Mouse (Mus musculus): Measurements from ENCODE around the gene Slc23a2. TPM values are rescaled to one million over a fixed set of nuclear protein-coding genes. Genes with fewer than 3 reads are reported as not detected.
A peak's percentile ranks its signal among the peaks of the same experiment; 100 is the strongest.

Gene Slc23a2
- polyA plus RNA-seq, 1 experiment from 2014 or later: 9.7 TPM

- DNase-seq (ENCODE audit: low spot score) (no peak), ATAC-seq (ENCODE audit: insufficient number of reproducible peaks, low FRiP score, low TSS enrichment, low read depth) (no peak)
- Histone ChIP-seq H3K9me3 (ENCODE audit: control insufficient read depth, low read length) (no peaks in the 10 kb centered on the region), H3K4me2 (ENCODE audit: low read depth, severe bottlenecking) (no peak overlapping the region), H3K4me3 (ENCODE audit: low read depth, low read length) (no peak overlapping the region), H3K4me1 (ENCODE audit: control insufficient read depth, insufficient read depth, low read length) (no peaks in the 10 kb centered on the region), H3K27ac (replicated peaks; ENCODE audit: low read depth, low read length) (no peak overlapping the region), H3K27me3 (ENCODE audit: control insufficient read depth, insufficient read depth, low read length) (no peaks in the 10 kb centered on the region), H3K9ac (ENCODE audit: low read length) (no peak overlapping the region), H3K36me3 (ENCODE audit: control insufficient read depth, insufficient read depth, low read length) (0 out of 2 replicates have a peak, but pooled peaks cover 2% of the 10 kb centered on the region)
- WGBS: 88% methylated on average over 3 of the region's 3 CpGs
Measured at GRCm38 (mm10) chr2:132092722-132093121, 52.2 kb downstream of the Slc23a2 start.

- no peak for DNase-seq (ENCODE audit: low spot score)
- H3K4me1 ChIP-seq (ENCODE audit: control insufficient read depth, insufficient read depth, low read length): no peaks in the 10 kb centered on the region
- 0 out of 2 replicates have a peak, but pooled peaks cover 2% of the 10 kb centered on the region for H3K36me3 ChIP-seq (ENCODE audit: control insufficient read depth, insufficient read depth, low read length)
- H3K27me3 ChIP-seq (ENCODE audit: control insufficient read depth, insufficient read depth, low read length): no peaks in the 10 kb centered on the region
- H3K9me3 ChIP-seq (ENCODE audit: control insufficient read depth, low read length): no peaks in the 10 kb centered on the region
- no peak overlapping the region for H3K9ac ChIP-seq (ENCODE audit: low read length)
- 74% methylated on average over 4 of the region's 4 CpGs for WGBS
- no peak overlapping the region for H3K27ac ChIP-seq (replicated peaks; ENCODE audit: low read depth, low read length)
- no peak for ATAC-seq (ENCODE audit: insufficient number of reproducible peaks, low FRiP score, low TSS enrichment, low read depth)
- H3K4me3 ChIP-seq (ENCODE audit: low read depth, low read length): no peak overlapping the region
- H3K4me2 ChIP-seq (ENCODE audit: low read depth, severe bottlenecking): no peak overlapping the region
Measured at GRCm38 (mm10) chr2:132091749-132092148, 53.2 kb downstream of the Slc23a2 start.

- no peaks in the 10 kb centered on the region for H3K9me3 ChIP-seq (ENCODE audit: control insufficient read depth, low read length)
- H3K4me2 ChIP-seq (ENCODE audit: low read depth, severe bottlenecking): no peak overlapping the region
- H3K27ac ChIP-seq (replicated peaks; ENCODE audit: low read depth, low read length): no peak overlapping the region
- ATAC-seq (ENCODE audit: insufficient number of reproducible peaks, low FRiP score, low TSS enrichment, low read depth) (no peak), DNase-seq (ENCODE audit: low spot score) (no peak)
- no peaks in the 10 kb centered on the region for H3K4me1 ChIP-seq (ENCODE audit: control insufficient read depth, insufficient read depth, low read length)
- 0 out of 2 replicates have a peak, but pooled peaks cover 2% of the 10 kb centered on the region for H3K36me3 ChIP-seq (ENCODE audit: control insufficient read depth, insufficient read depth, low read length)
- no peak overlapping the region for H3K4me3 ChIP-seq (ENCODE audit: low read depth, low read length)
- H3K9ac ChIP-seq (ENCODE audit: low read length): no peak overlapping the region
- no peaks in the 10 kb centered on the region for H3K27me3 ChIP-seq (ENCODE audit: control insufficient read depth, insufficient read depth, low read length)
Measured at GRCm38 (mm10) chr2:132084813-132085212, 60.1 kb downstream of the Slc23a2 start.

GRCm38 (mm10) chr2:132084396-132084795 is 60.5 kb downstream of the Slc23a2 start:
- Histone ChIP-seq H3K9me3 (ENCODE audit: control insufficient read depth, low read length) (no peaks in the 10 kb centered on the region), H3K27ac (replicated peaks; ENCODE audit: low read depth, low read length) (no peak overlapping the region), H3K36me3 (ENCODE audit: control insufficient read depth, insufficient read depth, low read length) (0 out of 2 replicates have a peak, but pooled peaks cover 2% of the 10 kb centered on the region), H3K4me1 (ENCODE audit: control insufficient read depth, insufficient read depth, low read length) (no peaks in the 10 kb centered on the region), H3K27me3 (ENCODE audit: control insufficient read depth, insufficient read depth, low read length) (no peaks in the 10 kb centered on the region), H3K4me3 (ENCODE audit: low read depth, low read length) (no peak overlapping the region), H3K4me2 (ENCODE audit: low read depth, severe bottlenecking) (no peak overlapping the region), H3K9ac (ENCODE audit: low read length) (no peak overlapping the region)
- ATAC-seq (ENCODE audit: insufficient number of reproducible peaks, low FRiP score, low TSS enrichment, low read depth): no peak
- 85% methylated on average over 5 of the region's 5 CpGs for WGBS
- no peak for DNase-seq (ENCODE audit: low spot score)

GRCm38 (mm10) chr2:132079139-132079538 is 65.8 kb downstream of the Slc23a2 start:
- H3K9ac ChIP-seq (ENCODE audit: low read length): no peak overlapping the region
- no peak overlapping the region for H3K4me3 ChIP-seq (ENCODE audit: low read depth, low read length)
- H3K27me3 ChIP-seq (ENCODE audit: control insufficient read depth, insufficient read depth, low read length): no peaks in the 10 kb centered on the region
- H3K9me3 ChIP-seq (ENCODE audit: control insufficient read depth, low read length): no peaks in the 10 kb centered on the region
- no peak overlapping the region for H3K4me2 ChIP-seq (ENCODE audit: low read depth, severe bottlenecking)
- WGBS: 54% methylated on average over 5 of the region's 5 CpGs
- DNase-seq (ENCODE audit: low spot score): peak; percentile 29
- peaks cover 3% of the 10 kb centered on the region; the same call in 1 of the 2 replicates for H3K4me1 ChIP-seq (ENCODE audit: control insufficient read depth, insufficient read depth, low read length)
- H3K27ac ChIP-seq (replicated peaks; ENCODE audit: low read depth, low read length): no peak overlapping the region
- no peaks in the 10 kb centered on the region for H3K36me3 ChIP-seq (ENCODE audit: control insufficient read depth, insufficient read depth, low read length)
- ATAC-seq (ENCODE audit: insufficient number of reproducible peaks, low FRiP score, low TSS enrichment, low read depth): no peak

- no peaks in the 10 kb centered on the region for H3K4me1 ChIP-seq (ENCODE audit: control insufficient read depth, insufficient read depth, low read length)
- H3K4me3 ChIP-seq (ENCODE audit: low read depth, low read length): no peak overlapping the region
- ATAC-seq (ENCODE audit: insufficient number of reproducible peaks, low FRiP score, low TSS enrichment, low read depth): no peak
- no peaks in the 10 kb centered on the region for H3K27me3 ChIP-seq (ENCODE audit: control insufficient read depth, insufficient read depth, low read length)
- no peak overlapping the region for H3K4me2 ChIP-seq (ENCODE audit: low read depth, severe bottlenecking)
- 91% methylated on average over 3 of the region's 3 CpGs for WGBS
- H3K9me3 ChIP-seq (ENCODE audit: control insufficient read depth, low read length): no peaks in the 10 kb centered on the region
- H3K9ac ChIP-seq (ENCODE audit: low read length): no peak overlapping the region
- no peak overlapping the region for H3K27ac ChIP-seq (replicated peaks; ENCODE audit: low read depth, low read length)
- no peak for DNase-seq (ENCODE audit: low spot score)
- H3K36me3 ChIP-seq (ENCODE audit: control insufficient read depth, insufficient read depth, low read length): no peaks in the 10 kb centered on the region
Measured at GRCm38 (mm10) chr2:132073052-132073451, 71.9 kb downstream of the Slc23a2 start.

GRCm38 (mm10) chr2:132069985-132070735 is 74.7 kb downstream of the Slc23a2 start:
- Histone ChIP-seq H3K9ac (ENCODE audit: low read length) (no peak overlapping the region), H3K4me1 (ENCODE audit: control insufficient read depth, insufficient read depth, low read length) (no peaks in the 10 kb centered on the region), H3K9me3 (ENCODE audit: control insufficient read depth, low read length) (no peaks in the 10 kb centered on the region), H3K27ac (replicated peaks; ENCODE audit: low read depth, low read length) (no peak overlapping the region), H3K4me2 (ENCODE audit: low read depth, severe bottlenecking) (no peak overlapping the region), H3K36me3 (ENCODE audit: control insufficient read depth, insufficient read depth, low read length) (no peaks in the 10 kb centered on the region; the same call in 1 of the 2 replicates), H3K27me3 (ENCODE audit: control insufficient read depth, insufficient read depth, low read length) (no peaks in the 10 kb centered on the region), H3K4me3 (ENCODE audit: low read depth, low read length) (no peak overlapping the region)
- DNase-seq (ENCODE audit: low spot score): no peak
- ATAC-seq (ENCODE audit: insufficient number of reproducible peaks, low FRiP score, low TSS enrichment, low read depth): no peak
- WGBS: 81% methylated on average over 10 of the region's 10 CpGs

GRCm38 (mm10) chr2:132064185-132064831 is 80.6 kb downstream of the Slc23a2 start:
- DNase-seq (ENCODE audit: low spot score) (no peak), ATAC-seq (ENCODE audit: insufficient number of reproducible peaks, low FRiP score, low TSS enrichment, low read depth) (no peak)
- WGBS: 76% methylated on average over 11 of the region's 11 CpGs
- no peak overlapping the region for H3K4me2 ChIP-seq (ENCODE audit: low read depth, severe bottlenecking)
- H3K27me3 ChIP-seq (ENCODE audit: control insufficient read depth, insufficient read depth, low read length): no peaks in the 10 kb centered on the region
- H3K9ac ChIP-seq (ENCODE audit: low read length): no peak overlapping the region
- no peaks in the 10 kb centered on the region for H3K9me3 ChIP-seq (ENCODE audit: control insufficient read depth, low read length)
- no peak overlapping the region for H3K4me3 ChIP-seq (ENCODE audit: low read depth, low read length)
- H3K4me1 ChIP-seq (ENCODE audit: control insufficient read depth, insufficient read depth, low read length): no peaks in the 10 kb centered on the region
- H3K27ac ChIP-seq (replicated peaks; ENCODE audit: low read depth, low read length): no peak overlapping the region
- H3K36me3 ChIP-seq (ENCODE audit: control insufficient read depth, insufficient read depth, low read length): no peaks in the 10 kb centered on the region; the same call in 1 of the 2 replicates
